Mouse (Mus musculus): ENCODE data around the gene Gatad1. TPM values are rescaled to one million over a fixed set of nuclear protein-coding genes. Genes with fewer than 3 reads are reported as not detected.
A peak's percentile ranks its signal among the peaks of the same experiment; 100 is the strongest.
"Not testable (repeated sequence)": the region's sequence is repeated elsewhere in the genome, so short reads cannot be mapped to it uniquely, and the experiment has no call there.

Gatad1 gene
- total RNA-seq (2021) = 100 to 1,000 TPM; 141 to 152 TPM
- long read RNA-seq, experiment 1, transcript Gatad1-201 (5 exons, 2,545 nt) = major isoform, 100 of 144 reads
- long read RNA-seq, experiment 1, transcript Gatad1-202 (4 exons, 1,278 nt) = minor isoform, 16 of 144 reads
- long read RNA-seq, experiment 1, partial matches to known transcripts = 9 of 144 reads
- long read RNA-seq, experiment 1, other reads (novel, unspliced or antisense) = 19 of 144 reads
- long read RNA-seq, experiment 2, transcript Gatad1-202 (4 exons, 1,278 nt) = minor isoform, 12 of 37 reads
- long read RNA-seq, experiment 2, transcript Gatad1-201 (5 exons, 2,545 nt) = major isoform, 19 of 37 reads
- long read RNA-seq, experiment 2, partial matches to known transcripts = 2 of 37 reads
- long read RNA-seq, experiment 2, other reads (novel, unspliced or antisense) = 4 of 37 reads

GRCm38 (mm10) chr5:3657085-3657484 is at the start of gene Gatad1:
Gene Gatad1, minus strand, starts transcription at chr5:3657185.
- no peak for DNase-seq

- DNase-seq = peak; percentile 8 to 20
Measured at GRCm38 (mm10) chr5:3702180-3702579, 45.2 kb upstream of the Gatad1 start.

- no peak for DNase-seq
Measured at GRCm38 (mm10) chr5:3700025-3700424, 43.0 kb upstream of the Gatad1 start.

- no peak for DNase-seq
Measured at GRCm38 (mm10) chr5:3696031-3696430, 39.0 kb upstream of the Gatad1 start.

GRCm38 (mm10) chr5:3695191-3695590 is 38.2 kb upstream of the Gatad1 start:
- DNase-seq = no peak

- peak; percentile 13 to 46 for DNase-seq
Measured at GRCm38 (mm10) chr5:3692956-3693355, 36.0 kb upstream of the Gatad1 start.

GRCm38 (mm10) chr5:3691283-3691682 is 34.3 kb upstream of the Gatad1 start:
- DNase-seq = no peak

GRCm38 (mm10) chr5:3688298-3688697 is 31.3 kb upstream of the Gatad1 start:
- peak; percentile 70 to 72 for DNase-seq

- no peak for DNase-seq
Measured at GRCm38 (mm10) chr5:3669938-3670554, 13.1 kb upstream of the Gatad1 start.

- DNase-seq = no peak
Measured at GRCm38 (mm10) chr5:3666585-3666984, 9.6 kb upstream of the Gatad1 start.

GRCm38 (mm10) chr5:3665225-3665624 is 8.2 kb upstream of the Gatad1 start:
- DNase-seq = no peak

GRCm38 (mm10) chr5:3653801-3654200 is 3.2 kb downstream of the Gatad1 start:
- no peak for DNase-seq

GRCm38 (mm10) chr5:3652903-3653575 is 3.9 kb downstream of the Gatad1 start:
- DNase-seq = not testable (repeated sequence)

- no peak for DNase-seq
Measured at GRCm38 (mm10) chr5:3651621-3652020, 5.4 kb downstream of the Gatad1 start.

GRCm38 (mm10) chr5:3650881-3651280 is 6.1 kb downstream of the Gatad1 start, which contains the start of gene Tmbim7:
Gene Tmbim7, plus strand, starts transcription at chr5:3651181.
- no peak for DNase-seq

GRCm38 (mm10) chr5:3648849-3649210 is 8.2 kb downstream of the Gatad1 start:
- DNase-seq = no peak

GRCm38 (mm10) chr5:3648206-3648848 is 8.7 kb downstream of the Gatad1 start:
- no peak for DNase-seq

- peak; percentile 92 to 94 for DNase-seq
Measured at GRCm38 (mm10) chr5:3647708-3648121, 9.3 kb downstream of the Gatad1 start.

- peak; percentile 75 to 78 for DNase-seq
Measured at GRCm38 (mm10) chr5:3646991-3647707, 9.8 kb downstream of the Gatad1 start.

GRCm38 (mm10) chr5:3646539-3646938 is 10.4 kb downstream of the Gatad1 start:
- DNase-seq = no peak

- no peak for DNase-seq
Measured at GRCm38 (mm10) chr5:3645326-3645725, 11.7 kb downstream of the Gatad1 start.

- DNase-seq = no peak
Measured at GRCm38 (mm10) chr5:3644621-3645020, 12.4 kb downstream of the Gatad1 start.

Measured in adrenal gland, postnatal 36 days (tissue).